Mouse (Mus musculus): ENCODE measurements around the gene Runx3.
"Not testable (repeated sequence)": the region's sequence is repeated elsewhere in the genome, so short reads cannot be mapped to it uniquely, and the experiment has no call there.

Gene Runx3

GRCm38 (mm10) chr4:135169096-135169495, 48.6 kb downstream of the Runx3 start:
- in situ Hi-C loops (cut with MboI, MseI): no loop called here

- in situ Hi-C loops (cut with MboI, MseI): no loop called here
These were observed 49.0 kb downstream of the Runx3 start for GRCm38 (mm10) chr4:135169501-135169900.

DNA sequence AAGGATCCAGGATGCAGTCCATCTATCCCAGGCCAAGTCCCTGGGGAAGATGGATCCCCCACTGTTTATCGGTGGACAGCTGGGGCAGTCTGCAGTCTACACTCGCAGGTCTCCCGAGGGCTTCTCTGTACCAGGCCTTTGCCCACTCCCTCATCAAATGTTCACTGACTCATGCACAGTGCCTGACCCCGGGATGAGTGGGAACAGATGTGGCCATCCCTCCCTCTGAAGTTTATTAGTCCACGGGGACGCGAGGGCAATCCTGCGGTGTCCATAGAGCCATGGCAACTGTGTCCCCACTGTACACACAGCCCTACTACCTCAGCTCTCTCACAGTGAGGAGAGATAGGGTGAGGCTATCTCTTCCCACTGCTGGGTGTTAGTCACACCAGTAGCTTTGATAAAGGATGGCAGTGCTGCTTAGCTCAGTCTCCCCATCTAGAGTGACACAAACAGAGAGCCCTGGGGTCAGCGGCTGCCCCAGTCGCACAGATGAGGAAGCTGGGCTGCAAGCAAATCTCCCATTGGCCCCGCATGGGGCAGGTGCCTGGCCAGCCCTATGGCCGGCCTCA, 50.9 kb downstream of the Runx3 start:
- in situ Hi-C loops (cut with MboI, MseI): no loop called here

DNA sequence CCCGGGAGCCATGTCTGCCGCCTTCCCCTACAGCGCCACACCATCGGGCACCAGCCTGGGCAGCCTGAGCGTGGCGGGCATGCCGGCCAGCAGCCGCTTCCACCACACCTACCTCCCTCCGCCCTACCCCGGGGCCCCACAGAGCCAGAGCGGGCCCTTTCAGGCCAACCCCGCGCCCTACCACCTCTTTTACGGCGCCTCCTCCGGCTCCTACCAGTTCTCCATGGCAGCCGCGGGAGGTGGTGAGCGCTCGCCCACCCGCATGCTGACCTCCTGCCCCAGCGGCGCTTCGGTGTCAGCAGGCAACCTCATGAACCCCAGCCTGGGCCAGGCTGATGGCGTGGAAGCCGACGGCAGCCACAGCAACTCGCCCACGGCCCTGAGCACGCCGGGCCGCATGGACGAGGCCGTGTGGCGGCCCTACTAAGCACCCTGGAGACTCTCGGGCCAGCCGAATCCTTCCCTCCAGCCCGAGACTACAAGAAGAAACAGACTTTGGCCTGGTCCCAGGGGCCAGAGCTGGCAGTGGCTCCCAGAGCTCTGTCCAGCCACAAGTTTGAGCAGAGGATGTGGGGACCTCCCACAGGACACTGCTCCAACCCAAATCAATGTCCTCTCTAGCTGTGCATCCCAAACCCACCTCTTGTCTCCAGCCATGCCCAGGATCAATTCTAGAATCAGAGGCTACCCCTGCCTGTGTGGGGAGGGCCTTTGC, 55.1 kb downstream of the Runx3 start:
- in situ Hi-C loops (cut with MboI, MseI): no loop called here

GRCm38 (mm10) chr4:135177568-135177967, 57.1 kb downstream of the Runx3 start:
- in situ Hi-C loops (cut with MboI, MseI): no loop called here

GRCm38 (mm10) chr4:135179077-135179481, 58.6 kb downstream of the Runx3 start:
- in situ Hi-C loops (cut with MboI, MseI): no loop called here

GRCm38 (mm10) chr4:135181819-135182218, 61.4 kb downstream of the Runx3 start:
- in situ Hi-C loops (cut with MboI, MseI): no loop called here

DNA sequence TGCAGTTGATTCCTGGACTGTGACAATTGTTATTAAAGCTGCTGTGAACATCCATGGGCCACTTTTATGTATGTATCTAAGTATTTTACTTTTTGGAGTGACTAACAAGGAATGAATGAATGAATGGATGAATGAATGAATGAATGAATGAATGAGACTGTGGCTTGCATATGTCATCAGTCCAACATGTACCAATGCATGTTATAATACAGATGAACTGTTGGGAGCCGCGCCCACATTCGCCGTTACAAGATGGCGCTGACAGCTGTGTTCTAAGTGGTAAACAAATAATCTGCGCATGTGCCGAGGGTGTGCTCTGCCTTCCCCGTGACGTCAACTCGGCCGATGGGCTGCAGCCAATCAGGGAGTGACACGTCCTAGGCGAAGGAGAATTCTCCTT, 63.8 kb downstream of the Runx3 start:
- in situ Hi-C loops (cut with MboI, MseI): not testable (repeated sequence)

DNA sequence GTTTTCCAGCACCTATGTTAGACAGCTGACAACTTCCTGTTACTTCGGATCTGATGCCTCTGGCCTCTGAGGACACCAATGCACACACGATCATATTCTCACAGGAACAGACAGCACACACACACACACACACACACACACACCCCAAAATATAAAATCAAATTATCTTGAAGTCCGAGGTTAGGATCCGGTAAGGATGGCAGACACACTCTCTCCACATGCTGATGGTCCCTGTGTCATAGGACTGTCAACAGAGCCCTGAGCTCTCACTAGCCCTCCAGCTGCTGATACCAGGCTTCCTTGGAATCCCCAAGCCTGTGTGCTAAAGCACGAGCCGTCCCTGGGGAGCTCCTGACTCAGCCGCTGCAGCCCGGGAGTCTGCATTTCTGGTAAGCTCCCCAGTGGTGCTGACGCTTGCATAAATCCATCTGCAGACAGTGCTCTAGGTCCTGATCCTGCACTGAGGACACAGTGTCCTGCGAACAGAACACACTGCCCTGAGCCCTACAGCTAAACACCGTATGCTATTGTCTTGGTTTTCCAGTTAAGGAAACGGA, 69.1 kb downstream of the Runx3 start:
- in situ Hi-C loops (cut with MboI, MseI): loop anchor here (5.0 kb wide), 1 partner anchor 32 kb away; no protein-coding TSS in a partner anchor

DNA sequence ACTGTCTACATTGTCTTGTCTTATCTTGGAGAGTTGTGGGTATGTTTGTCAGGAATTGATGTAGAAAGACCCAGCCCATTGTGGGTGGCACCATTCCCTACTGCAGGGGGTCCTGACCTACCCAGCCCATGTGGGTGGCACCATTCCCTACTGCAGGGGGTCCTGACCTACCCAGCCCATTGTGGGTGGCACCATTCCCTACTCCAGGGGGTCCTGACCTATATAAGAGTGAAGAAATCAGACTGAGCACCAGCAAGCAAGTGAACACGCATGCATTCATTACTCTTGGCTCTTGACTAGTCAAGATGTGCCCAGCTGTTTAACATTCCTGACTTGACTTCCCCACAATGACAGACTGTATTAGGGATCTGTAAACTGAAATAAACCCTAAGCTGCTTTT, 69.9 kb downstream of the Runx3 start:
- in situ Hi-C loops (cut with MboI, MseI): loop anchor here (5.0 kb wide), 1 partner anchor 33 kb away; no protein-coding TSS in a partner anchor

GRCm38 (mm10) chr4:135191185-135191584, 70.7 kb downstream of the Runx3 start:
- in situ Hi-C loops (cut with MboI, MseI): loop anchor here (5.0 kb wide), 1 partner anchor 34 kb away; no protein-coding TSS in a partner anchor

GRCm38 (mm10) chr4:135191604-135192003, 71.2 kb downstream of the Runx3 start:
- in situ Hi-C loops (cut with MboI, MseI): loop anchor here (5.0 kb wide), 1 partner anchor 34 kb away; no protein-coding TSS in a partner anchor

DNA sequence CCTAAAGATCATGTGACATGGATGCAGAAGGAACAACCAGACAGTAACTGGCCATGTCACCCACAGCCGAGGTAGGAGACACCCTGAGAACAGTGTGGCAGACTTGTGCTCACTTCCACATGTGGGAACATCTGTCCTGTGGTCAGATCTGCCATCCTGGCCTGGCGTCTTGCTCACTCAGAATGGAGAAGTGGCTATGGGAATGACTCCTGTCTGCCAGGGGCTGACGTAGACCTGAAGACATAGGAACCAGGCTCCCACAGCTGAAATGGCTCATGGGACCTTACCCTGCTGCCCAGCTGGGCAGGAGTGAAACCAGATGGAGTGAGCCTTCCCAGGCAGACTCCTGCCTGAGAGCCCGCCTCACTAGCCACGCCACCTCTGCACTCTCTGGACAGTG, 72.4 kb downstream of the Runx3 start:
- in situ Hi-C loops (cut with MboI, MseI): loop anchor here (5.0 kb wide), 1 partner anchor 36 kb away; no protein-coding TSS in a partner anchor

- in situ Hi-C loops (cut with MboI, MseI): no loop called here
These were observed 77.4 kb downstream of the Runx3 start for GRCm38 (mm10) chr4:135197857-135198256.

DNA sequence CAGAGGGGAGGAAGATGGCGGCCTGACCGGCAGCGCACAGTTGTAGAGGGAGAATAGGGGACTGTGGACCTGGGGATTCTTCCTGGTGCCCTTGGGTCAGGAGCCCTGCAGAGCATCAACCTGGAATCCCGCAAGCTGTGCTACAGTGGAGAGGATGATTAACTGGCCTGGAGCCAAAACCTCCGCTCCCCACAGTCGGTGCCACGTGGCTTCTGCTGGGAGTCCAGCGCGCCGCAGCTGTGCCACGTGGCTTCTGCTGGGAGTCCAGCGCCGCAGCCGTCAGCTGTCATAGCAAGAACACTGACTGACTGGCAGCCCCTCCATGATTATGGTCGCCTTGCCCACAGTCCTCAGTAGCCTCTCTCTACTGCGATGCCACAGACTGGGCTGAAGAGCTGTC, 81.3 kb downstream of the Runx3 start:
- in situ Hi-C loops (cut with MboI, MseI): no loop called here

DNA sequence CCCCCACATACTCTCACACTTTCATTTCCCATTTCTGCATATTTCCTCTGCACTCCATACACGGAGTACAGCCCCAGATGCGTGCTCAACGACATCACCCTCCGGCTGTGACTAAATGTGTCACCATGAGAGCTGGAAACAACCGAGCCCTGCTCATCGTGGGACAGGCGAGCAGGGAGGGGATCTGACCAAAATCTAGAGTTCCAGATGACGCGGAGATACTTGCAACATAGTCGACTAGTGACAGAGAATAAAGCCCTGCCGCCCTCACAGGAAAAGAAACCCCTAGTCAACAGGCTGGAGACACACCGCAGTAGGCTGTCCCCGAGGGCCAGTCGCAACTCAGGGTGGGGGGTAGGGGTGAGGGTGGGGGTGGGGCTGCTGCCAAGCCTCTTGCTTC, 82.8 kb downstream of the Runx3 start:
- in situ Hi-C loops (cut with MboI, MseI): no loop called here

GRCm38 (mm10) chr4:135203806-135204560, 83.5 kb downstream of the Runx3 start:
- in situ Hi-C loops (cut with MboI, MseI): no loop called here

DNA sequence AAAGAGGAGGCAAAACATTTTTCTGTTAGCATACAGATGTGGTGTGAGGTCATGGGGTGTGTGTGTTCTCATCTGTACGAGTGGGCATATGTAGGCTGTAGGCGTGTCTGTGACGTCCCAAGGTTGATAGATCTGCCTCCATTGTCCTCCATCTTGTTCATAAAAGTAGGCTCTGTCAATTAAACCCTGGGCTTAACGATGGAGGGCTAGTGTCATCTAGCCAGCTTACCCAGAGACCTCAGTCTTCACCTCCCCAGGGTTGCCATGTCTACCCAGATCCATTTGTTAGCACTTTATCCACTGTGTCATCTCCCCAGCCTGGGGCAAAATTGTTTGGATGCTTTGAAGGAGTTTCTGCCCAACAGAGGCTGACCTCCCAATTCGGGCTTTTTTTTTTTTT, 84.2 kb downstream of the Runx3 start:
- in situ Hi-C loops (cut with MboI, MseI): loop anchor here (5.0 kb wide), 2 partner anchors 137 to 267 kb away; no protein-coding TSS in a partner anchor

DNA sequence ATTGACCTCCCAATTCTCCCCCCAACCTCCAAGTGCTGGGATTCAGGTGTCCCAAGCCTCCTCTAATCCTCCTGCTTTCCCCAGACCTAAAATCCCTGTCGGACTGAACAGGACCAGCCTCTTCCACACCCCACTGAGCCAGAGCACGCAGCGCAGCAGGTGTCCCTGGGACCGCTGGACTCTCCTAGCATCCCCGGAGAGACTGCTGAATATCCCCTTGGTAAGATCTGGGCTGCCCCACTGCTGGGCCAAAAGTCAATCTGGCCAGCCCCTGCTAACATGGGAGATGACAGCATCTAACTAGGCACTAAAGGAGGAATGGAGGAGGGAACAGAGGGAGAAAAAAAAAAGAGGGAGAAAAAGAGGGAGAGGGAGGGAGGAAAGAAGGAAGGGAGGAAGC, 84.8 kb downstream of the Runx3 start:
- in situ Hi-C loops (cut with MboI, MseI): loop anchor here (5.0 kb wide), 2 partner anchors 138 to 268 kb away; no protein-coding TSS in a partner anchor

GRCm38 (mm10) chr4:135205711-135206600, 85.5 kb downstream of the Runx3 start:
- in situ Hi-C loops (cut with MboI, MseI): loop anchor here (5.0 kb wide), 2 partner anchors 139 to 269 kb away; no protein-coding TSS in a partner anchor

DNA sequence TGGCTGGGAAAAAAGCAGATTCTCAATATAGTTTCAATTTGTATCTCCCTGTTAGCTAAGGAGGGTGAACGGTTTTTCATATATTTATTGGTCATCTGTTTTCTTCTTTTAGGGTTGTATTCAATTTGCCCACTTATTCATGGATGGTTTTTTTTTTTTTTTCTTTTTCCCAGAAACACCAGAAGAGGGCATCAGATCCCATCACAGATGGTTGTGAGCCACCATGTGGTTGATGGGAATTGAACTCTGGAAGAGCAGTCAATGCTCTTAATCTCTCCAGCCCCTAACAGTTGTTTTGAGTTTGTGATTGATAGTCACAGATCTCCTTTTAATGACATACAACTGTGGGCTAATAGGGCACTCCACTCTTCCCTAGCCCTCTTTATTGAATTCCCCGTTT, 89.4 kb downstream of the Runx3 start:
- in situ Hi-C loops (cut with MboI, MseI): loop anchor here (5.0 kb wide), 3 partner anchors 143 to 273 kb away; no protein-coding TSS in a partner anchor
